Mouse (Mus musculus) cortical plate, adult 2 months (tissue): ENCODE measurements around the gene Atxn10. TPM values are rescaled to one million over a fixed set of nuclear protein-coding genes. Genes with fewer than 3 reads are reported as not detected.

Experiments used
- H3K27ac ChIP-seq: fragments of 200-500 bp; 2 replicates; pipeline ENCODE4 v1.5.1; 2012; ENCODE audit warnings: low read length, control low read depth, inconsistent platforms; ENCODE audit not compliant: insufficient read depth
- H3K4me1 ChIP-seq: fragments of 200-500 bp; 2 replicates; pipeline ENCODE4 v1.6.1; 2011; ENCODE audit warnings: low read length; ENCODE audit not compliant: control insufficient read depth, insufficient read depth
- H3K4me3 ChIP-seq: fragments of 200-500 bp; 2 replicates; pipeline ENCODE4 v1.5.1; 2011; ENCODE audit warnings: mild to moderate bottlenecking, low read length, control low read depth; ENCODE audit not compliant: insufficient read depth
- CTCF ChIP-seq: fragments of 200-500 bp; IDR thresholded peaks from 2 replicates; pipeline ENCODE4 v1.5.1; 2011; ENCODE audit warnings: mild to moderate bottlenecking, control low read depth, low read length; ENCODE audit not compliant: insufficient read depth; ENCODE audit errors: extremely low read depth
- POLR2A ChIP-seq: fragments of 200-500 bp; IDR thresholded peaks from 2 replicates; pipeline ENCODE4 v1.6.1; 2011; ENCODE audit warnings: mild to moderate bottlenecking, low read length, control low read depth; ENCODE audit not compliant: insufficient read depth; ENCODE audit errors: extremely low read depth
- polyA plus RNA-seq: library from polyadenylated mRNA; depleted of rRNA; stranded (reverse); fragments of >200 nt; gene quantifications from 2 replicates; pipeline ENCODE4 v1.2.3, GENCODE M21; 2012

The Atxn10 gene
- polyA plus RNA-seq, 1 experiment: 221 TPM

DNA sequence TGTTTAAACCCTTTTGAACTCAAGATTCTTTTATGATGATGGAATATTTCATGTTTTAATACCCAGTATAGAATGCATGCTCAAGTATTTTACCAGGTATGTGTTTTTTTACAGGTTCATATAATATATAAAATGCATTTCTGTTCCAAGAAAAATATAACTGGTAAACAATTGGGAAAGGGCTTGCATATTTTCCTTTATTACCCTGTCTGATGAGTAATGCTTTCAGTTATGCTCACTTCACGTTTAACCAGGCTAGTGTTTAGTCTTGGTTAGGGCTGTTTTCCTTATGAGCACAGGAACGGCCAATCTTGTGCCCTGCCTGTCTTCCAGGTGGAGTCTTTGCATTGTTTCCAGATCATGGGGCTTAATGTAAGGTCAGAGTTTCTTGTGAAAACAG, 84.6 kb downstream of the Atxn10 start:
- Histone ChIP-seq H3K27ac (no peak overlapping the region), H3K4me3 (no peak overlapping the region), H3K4me1 (no peaks in the 10 kb centered on the region)
- TF ChIP-seq POLR2A (no peak), CTCF (no peak)

- no peak for TF ChIP-seq POLR2A
- TF ChIP-seq CTCF: no peak
- Histone ChIP-seq H3K4me1 (peaks cover 12% of the 10 kb centered on the region), H3K4me3 (no peak overlapping the region), H3K27ac (no peak overlapping the region)
These were observed 88.2 kb downstream of the Atxn10 start for GRCm38 (mm10) chr15:85424197-85424596.

GRCm38 (mm10) chr15:85428140-85428539, 92.1 kb downstream of the Atxn10 start:
- Histone ChIP-seq H3K4me3 (no peak overlapping the region), H3K4me1 (peaks cover 12% of the 10 kb centered on the region), H3K27ac (no peak overlapping the region)
- no peak for TF ChIP-seq CTCF
- TF ChIP-seq POLR2A: no peak

- no peak overlapping the region for H3K4me3 ChIP-seq
- H3K27ac ChIP-seq: no peak overlapping the region
- H3K4me1 ChIP-seq: no peaks in the 10 kb centered on the region
- TF ChIP-seq CTCF (no peak), POLR2A (no peak)
These were observed 106.5 kb downstream of the Atxn10 start for GRCm38 (mm10) chr15:85442568-85442967.

DNA sequence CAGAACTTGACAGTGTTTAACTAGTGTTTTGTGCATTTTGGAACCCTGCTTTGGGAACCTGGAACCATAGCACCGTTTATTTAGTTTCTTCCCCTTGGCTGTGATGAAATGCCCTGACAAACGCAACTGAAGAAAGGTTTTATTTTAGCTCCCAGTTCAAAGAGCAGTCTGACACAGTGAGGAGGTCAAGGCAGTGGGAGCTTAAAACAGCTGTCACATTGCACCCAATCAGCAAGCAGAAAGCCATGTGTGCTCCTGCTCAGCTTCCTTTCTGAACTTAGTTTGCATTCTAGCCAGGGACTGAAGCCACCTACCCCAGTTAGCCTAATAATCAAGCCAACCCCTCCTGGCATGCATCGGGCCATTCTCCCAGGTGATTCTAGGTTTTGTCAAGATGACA, 110.6 kb downstream of the Atxn10 start:
- H3K4me1 ChIP-seq: no peaks in the 10 kb centered on the region
- H3K27ac ChIP-seq: no peak overlapping the region
- TF ChIP-seq POLR2A: no peak
- TF ChIP-seq CTCF: no peak
- no peak overlapping the region for H3K4me3 ChIP-seq

DNA sequence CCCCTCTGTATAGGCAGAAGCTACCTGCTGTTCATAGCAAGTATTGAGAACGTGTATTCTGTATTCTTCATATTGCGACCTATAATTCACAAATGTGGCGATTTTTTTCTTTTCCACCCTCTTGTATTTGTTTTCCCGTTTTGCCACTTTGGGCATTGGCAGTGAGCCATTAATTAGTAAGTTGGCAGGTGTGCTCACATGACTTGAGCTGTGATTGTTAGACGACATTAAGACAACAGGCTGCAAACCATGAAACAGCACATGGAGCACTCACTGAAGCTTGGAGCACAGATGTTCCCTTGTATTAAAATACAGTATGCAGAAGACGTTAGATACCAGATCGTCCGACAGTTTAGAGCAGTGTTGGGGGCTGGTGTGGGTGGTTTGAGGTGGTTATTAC, 120.8 kb downstream of the Atxn10 start:
- H3K4me3 ChIP-seq: no peak overlapping the region
- H3K27ac ChIP-seq: no peak overlapping the region
- H3K4me1 ChIP-seq: peaks cover 28% of the 10 kb centered on the region
- no peak for TF ChIP-seq CTCF
- no peak for TF ChIP-seq POLR2A

DNA sequence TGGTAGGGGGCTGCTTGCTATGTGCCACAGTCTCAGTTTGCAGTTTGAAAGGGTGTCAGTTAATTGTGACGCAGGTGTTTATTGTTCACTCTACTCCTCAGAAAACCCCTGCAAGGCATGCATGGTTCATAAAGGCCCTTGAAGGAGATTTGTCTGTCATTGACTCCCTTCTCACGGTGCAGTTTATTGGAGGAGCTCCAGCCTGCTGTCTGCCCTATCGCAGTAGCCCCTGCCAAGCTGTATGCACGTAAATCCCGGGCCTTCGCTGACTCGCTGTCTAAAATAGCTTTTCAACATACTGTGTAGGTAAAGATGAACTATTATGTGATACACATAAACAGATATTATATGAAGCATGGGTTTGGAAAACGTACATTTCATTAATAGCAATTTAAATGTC, 121.8 kb downstream of the Atxn10 start:
- H3K4me1 ChIP-seq: peaks cover 33% of the 10 kb centered on the region
- no peak overlapping the region for H3K27ac ChIP-seq

DNA sequence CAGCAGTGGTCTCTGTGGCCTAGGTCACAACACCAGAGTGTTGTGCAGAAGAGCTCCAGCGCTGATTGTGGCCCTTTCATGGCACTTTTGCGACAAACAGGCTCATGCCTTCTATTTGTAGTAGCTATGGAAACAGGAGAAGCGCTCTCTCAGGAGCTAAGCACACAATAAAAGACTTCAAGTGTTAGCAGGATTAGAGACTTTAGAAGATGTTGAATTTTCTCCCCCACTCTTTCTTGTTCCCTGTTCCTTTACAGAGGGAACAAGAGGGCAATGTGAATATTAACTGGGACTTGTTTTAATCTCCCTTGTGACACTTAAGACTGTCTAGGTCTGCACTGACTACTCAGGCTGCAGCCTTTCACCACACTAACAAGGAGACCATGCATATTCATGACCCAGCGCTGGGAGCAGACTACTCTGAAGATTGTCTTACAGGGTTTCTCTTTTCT, 122.6 kb downstream of the Atxn10 start:
- H3K4me1 ChIP-seq: peaks cover 33% of the 10 kb centered on the region
- TF ChIP-seq CTCF: no peak
- TF ChIP-seq POLR2A: no peak
- no peak overlapping the region for H3K27ac ChIP-seq
- H3K4me3 ChIP-seq: no peak overlapping the region

More for the DNA sequence above, 121.8 kb downstream of the Atxn10 start:
- H3K4me3 ChIP-seq: no peak overlapping the region
- TF ChIP-seq POLR2A: no peak
- no peak for TF ChIP-seq CTCF

- Histone ChIP-seq H3K4me1 (peaks cover 33% of the 10 kb centered on the region), H3K4me3 (no peak overlapping the region), H3K27ac (peak overlapping the region; percentile 79)
- TF ChIP-seq POLR2A: no peak
- no peak for TF ChIP-seq CTCF
These were observed 125.5 kb downstream of the Atxn10 start for GRCm38 (mm10) chr15:85461541-85461940.

DNA sequence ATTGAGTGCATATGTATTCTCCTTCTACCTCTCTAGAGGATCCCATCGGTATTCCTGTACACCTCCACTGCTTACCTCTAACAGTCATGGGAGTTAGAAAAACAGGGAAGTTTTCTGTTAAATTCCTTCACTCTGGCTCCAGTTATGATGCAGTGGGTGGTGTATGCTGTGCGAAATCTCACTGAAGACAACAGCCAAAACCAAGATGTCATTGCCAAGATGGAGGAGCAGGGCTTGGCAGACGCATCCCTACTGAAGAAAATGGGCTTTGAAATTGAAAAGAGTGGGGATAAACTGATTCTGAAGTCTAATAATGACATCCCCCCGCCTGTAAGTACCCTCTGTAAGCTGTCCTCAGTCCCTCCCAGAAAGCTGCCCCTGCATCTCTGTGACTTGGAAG, 126.1 kb downstream of the Atxn10 start:
- H3K4me1 ChIP-seq: peaks cover 29% of the 10 kb centered on the region
- H3K27ac ChIP-seq: no peak overlapping the region
- TF ChIP-seq POLR2A (no peak), CTCF (no peak)

DNA sequence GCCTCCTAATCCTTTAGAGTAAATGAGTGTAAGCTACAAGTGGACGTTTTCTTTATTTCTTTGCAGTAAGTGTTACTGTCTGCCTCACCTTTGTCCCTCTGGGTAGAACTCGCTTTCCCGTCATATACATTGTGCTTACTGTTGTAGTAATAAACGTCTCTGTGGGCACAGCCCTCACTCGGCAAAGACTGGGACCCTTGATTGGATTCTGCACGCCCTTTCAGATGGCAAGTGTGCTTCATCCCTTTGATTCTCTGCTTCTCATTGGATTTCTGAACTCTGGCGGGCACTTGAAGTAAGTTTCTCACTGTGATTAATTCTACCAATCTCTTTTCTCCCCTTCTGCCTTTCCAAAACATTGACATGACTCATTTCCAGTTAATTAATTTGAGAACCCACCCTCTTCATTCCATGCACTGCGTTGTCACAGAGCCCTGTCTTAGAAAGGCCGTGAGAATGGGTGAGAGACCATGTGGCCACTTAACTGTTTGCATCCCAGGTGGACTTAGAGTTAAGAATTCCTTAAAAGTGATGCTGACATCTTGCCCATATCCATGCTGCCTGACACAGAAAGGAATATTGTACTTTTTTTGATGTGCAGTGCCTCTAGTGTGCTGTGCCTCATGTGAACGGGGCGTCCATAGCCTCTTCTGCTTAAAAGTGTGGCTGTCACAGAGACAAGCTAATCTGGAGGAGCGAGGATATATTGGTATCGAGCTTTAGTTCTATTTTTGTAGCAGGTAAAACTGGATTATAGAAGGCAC, 127.2 kb downstream of the Atxn10 start:
- no peak for TF ChIP-seq POLR2A
- TF ChIP-seq CTCF: no peak
- no peak overlapping the region for H3K4me3 ChIP-seq
- H3K27ac ChIP-seq: no peak overlapping the region
- peaks cover 27% of the 10 kb centered on the region for H3K4me1 ChIP-seq

More for the DNA sequence above, 126.1 kb downstream of the Atxn10 start:
- no peak overlapping the region for H3K4me3 ChIP-seq
